Mouse (Mus musculus) testis, adult 2 months (tissue): ENCODE data around the gene Wdr70.

Experiments used
- CTCF ChIP-seq: fragments of 200-500 bp; IDR thresholded peaks from 2 replicates; pipeline ENCODE4 v1.5.1; 2012; ENCODE audit warnings: low read depth, mild to moderate bottlenecking, inconsistent platforms, low read length, moderate library complexity; ENCODE audit not compliant: control insufficient read depth, insufficient read depth, insufficient replicate concordance
- POLR2A ChIP-seq: fragments of 200-500 bp; IDR thresholded peaks from 2 replicates; pipeline ENCODE4 v1.6.1; 2012; ENCODE audit warnings: low read depth, mild to moderate bottlenecking, inconsistent platforms, low read length, moderate library complexity; ENCODE audit not compliant: control insufficient read depth

- TF ChIP-seq POLR2A, result no peak
- no peak for TF ChIP-seq CTCF
Observed at GRCm38 (mm10) chr15:7934105-7934504, 164.9 kb downstream of the Wdr70 start.
